Mouse (Mus musculus): ENCODE measurements around the gene Gm15127.
"Not testable (repeated sequence)": the region's sequence is repeated elsewhere in the genome, so short reads cannot be mapped to it uniquely, and the experiment has no call there.

The Gm15127 gene

GRCm38 (mm10) chrX:148663298-148663697 is at the start of gene Gm15127:
TSS of gene Gm15127 (plus strand) at chrX:148663598.
- H3K27me3 ChIP-seq (ENCODE audit: control insufficient read depth, insufficient read depth, low read length, poor library complexity, severe bottlenecking); H3K36me3 ChIP-seq (ENCODE audit: control insufficient read depth, insufficient read depth, low read length, poor library complexity, severe bottlenecking); DNase-seq (ENCODE audit: low read depth, low spot score): not testable (repeated sequence)

- not testable (repeated sequence) for DNase-seq (ENCODE audit: low read depth, low spot score); H3K27me3 ChIP-seq (ENCODE audit: control insufficient read depth, insufficient read depth, low read length, poor library complexity, severe bottlenecking); H3K36me3 ChIP-seq (ENCODE audit: control insufficient read depth, insufficient read depth, low read length, poor library complexity, severe bottlenecking)
These were observed 48.3 kb upstream of the Gm15127 start, which contains the start of gene Gm8334 for GRCm38 (mm10) chrX:148615053-148615452. TSS of gene Gm8334 (minus strand) at chrX:148615153.

GRCm38 (mm10) chrX:148676290-148676689 is 12.9 kb downstream of the Gm15127 start:
- H3K27me3 ChIP-seq (ENCODE audit: control insufficient read depth, insufficient read depth, low read length, poor library complexity, severe bottlenecking); DNase-seq (ENCODE audit: low read depth, low spot score); H3K36me3 ChIP-seq (ENCODE audit: control insufficient read depth, insufficient read depth, low read length, poor library complexity, severe bottlenecking): not testable (repeated sequence)

All from splenic B cell, adult 2 months (primary cell).